Mouse (Mus musculus) hindbrain, embryonic 11.5 days (tissue): Measurements from ENCODE around the gene Wrnip1. TPM values are rescaled to one million over a fixed set of nuclear protein-coding genes. Genes with fewer than 3 reads are reported as not detected.

Source experiments
- ATAC-seq: fragments of 200-750 bp; cut with Nextera tagmentation; 2 replicates; pipeline ENCODE4 v1.8.0; 2017; ENCODE audit warnings: mild to moderate bottlenecking, moderate TSS enrichment, moderate library complexity; ENCODE audit not compliant: low FRiP score
- DNase-seq: peaks from one replicate; pipeline ENCODE4 v3.0.0-alpha.2; 2015; ENCODE audit warnings: low spot score
- H3K27ac ChIP-seq: fragments of 300-500 bp; sonication (generic); 2 replicates; pipeline ENCODE4 v1.5.1; 2014; ENCODE audit warnings: mild to moderate bottlenecking, low read depth, low read length
- H3K27me3 ChIP-seq: fragments of 300-500 bp; sonication (generic); 2 replicates; pipeline ENCODE4 v1.6.1; 2014; ENCODE audit warnings: mild to moderate bottlenecking, low read length, moderate library complexity, mixed read lengths; ENCODE audit not compliant: control insufficient read depth, insufficient read depth
- H3K36me3 ChIP-seq: fragments of 300-500 bp; sonication (generic); 2 replicates; pipeline ENCODE4 v1.6.1; 2014; ENCODE audit warnings: mild to moderate bottlenecking, low read length, moderate library complexity, mixed read lengths; ENCODE audit not compliant: control insufficient read depth, insufficient read depth
- H3K4me1 ChIP-seq: fragments of 300-500 bp; sonication (generic); replicated peaks from 2 replicates; pipeline ENCODE4 v1.6.1; 2014; ENCODE audit warnings: low read length, mixed read lengths; ENCODE audit not compliant: control insufficient read depth, insufficient read depth
- H3K4me2 ChIP-seq: fragments of 300-500 bp; sonication (generic); replicated peaks from 2 replicates; pipeline ENCODE4 v1.6.1; 2014; ENCODE audit warnings: mild to moderate bottlenecking, low read depth, low read length
- H3K4me3 ChIP-seq: fragments of 300-500 bp; sonication (generic); 2 replicates; pipeline ENCODE4 v1.5.1; 2014; ENCODE audit warnings: low read depth, low read length
- H3K9ac ChIP-seq: fragments of 300-500 bp; sonication (generic); 2 replicates; pipeline ENCODE4 v1.6.1; 2014; ENCODE audit warnings: low read depth, low read length
- H3K9me3 ChIP-seq: fragments of 300-500 bp; sonication (generic); 2 replicates; pipeline ENCODE4 v1.6.1; 2016; ENCODE audit warnings: low read length; ENCODE audit not compliant: control insufficient read depth
- WGBS: fragments of 180-500 bp; shearing (Covaris S2); extraction: QIAGEN DNeasy Blood & Tissue Kit; methylation state at CpG from one replicate; pipeline ENCODE4 v1.1.7; 2014; 5-methylcytosine and 5-hydroxymethylcytosine counted together
- polyA plus RNA-seq: library from polyadenylated mRNA; unstranded; fragments of >200 nt; fragmentation: Nextera tagmentation; extraction: Ambion mirVana; gene quantifications from 2 replicates; pipeline ENCODE4 v1.2.1, GENCODE M21; 2014

The Wrnip1 gene
- polyA plus RNA-seq, 1 experiment from 2014 or later, result 14.4 TPM

DNA sequence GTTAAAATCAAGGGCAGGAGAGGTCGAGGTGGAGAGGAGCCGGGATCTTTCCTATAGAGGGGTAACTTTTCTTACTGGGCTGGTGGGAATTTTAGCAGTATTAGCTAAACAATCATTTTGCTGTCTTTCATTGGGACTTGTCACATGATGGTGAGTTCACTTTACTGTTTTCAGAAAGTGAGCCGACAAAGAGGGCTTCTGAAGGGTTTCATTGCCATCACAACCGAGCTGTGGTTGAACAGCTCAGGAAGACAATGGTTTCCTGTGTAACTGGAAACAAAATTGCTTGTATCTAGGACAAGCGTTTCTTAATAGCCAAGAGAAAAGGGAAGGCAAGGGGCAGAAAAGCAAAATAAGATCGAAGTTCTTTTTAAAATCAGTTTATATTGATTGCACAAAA, 31.4 kb downstream of the Wrnip1 start:
- no peaks in the 10 kb centered on the region for H3K4me1 ChIP-seq
- no peak for ATAC-seq
- H3K27me3 ChIP-seq, result no peaks in the 10 kb centered on the region
- DNase-seq, result no peak
- 76% methylated on average over 6 of the region's 6 CpGs for WGBS
- H3K36me3 ChIP-seq, result no peaks in the 10 kb centered on the region
- no peak overlapping the region for H3K4me2 ChIP-seq
- H3K4me3 ChIP-seq, result no peak overlapping the region
- H3K27ac ChIP-seq, result no peak overlapping the region
- H3K9ac ChIP-seq, result no peak overlapping the region
- no peaks in the 10 kb centered on the region for H3K9me3 ChIP-seq

DNA sequence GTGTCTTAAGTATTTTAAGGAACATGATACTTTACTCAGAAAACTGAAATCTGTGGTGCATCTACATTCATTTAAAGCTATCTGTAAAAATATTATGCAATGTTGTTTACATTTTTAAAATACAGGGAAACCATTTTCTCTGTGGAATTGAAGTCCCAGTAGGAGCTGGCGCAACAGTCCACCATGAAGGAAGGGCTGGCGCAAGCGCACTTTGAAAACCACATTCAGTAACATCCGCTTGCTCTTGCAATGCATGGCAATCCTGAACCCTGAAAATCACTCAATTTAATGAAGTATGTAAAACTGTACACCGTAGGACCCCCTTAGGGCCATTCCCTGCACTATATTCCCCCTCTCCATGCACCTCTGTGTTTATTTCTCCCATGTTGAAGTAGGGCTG, 32.7 kb downstream of the Wrnip1 start:
- WGBS, result 91% methylated on average over 5 of the region's 5 CpGs
- H3K27ac ChIP-seq, result no peak overlapping the region
- H3K36me3 ChIP-seq, result no peaks in the 10 kb centered on the region
- ATAC-seq (no peak), DNase-seq (no peak)
- no peaks in the 10 kb centered on the region for H3K4me1 ChIP-seq
- no peak overlapping the region for H3K9ac ChIP-seq
- H3K4me2 ChIP-seq, result no peak overlapping the region
- no peaks in the 10 kb centered on the region for H3K27me3 ChIP-seq
- H3K4me3 ChIP-seq, result no peak overlapping the region
- H3K9me3 ChIP-seq, result no peaks in the 10 kb centered on the region

DNA sequence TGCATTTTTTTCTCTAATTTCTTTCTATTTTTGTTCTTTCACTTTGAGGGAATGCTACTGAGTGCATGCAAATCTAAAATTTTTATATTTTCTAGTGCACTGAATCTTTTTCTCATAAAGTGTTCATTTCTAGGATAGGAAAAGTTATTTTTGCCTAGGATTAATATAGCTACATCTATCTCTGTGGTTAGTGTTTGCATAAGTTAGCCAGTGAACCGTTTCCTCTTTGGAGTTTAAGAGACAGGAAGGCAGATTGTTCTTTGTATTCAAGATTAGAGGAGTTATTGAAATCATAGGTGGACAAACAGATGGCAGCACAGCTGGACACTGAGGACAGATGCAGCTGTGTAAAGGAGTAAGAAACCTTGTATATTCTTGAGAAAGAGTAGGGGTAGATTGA, 37.5 kb downstream of the Wrnip1 start:
- Histone ChIP-seq H3K4me1 (no peaks in the 10 kb centered on the region), H3K9ac (no peak overlapping the region), H3K36me3 (no peaks in the 10 kb centered on the region), H3K27me3 (no peaks in the 10 kb centered on the region), H3K4me3 (no peak overlapping the region), H3K27ac (no peak overlapping the region), H3K4me2 (no peak overlapping the region), H3K9me3 (no peaks in the 10 kb centered on the region)
- ATAC-seq, result no peak
- WGBS, result 59% methylated on average over 1 of the region's 1 CpGs
- no peak for DNase-seq

DNA sequence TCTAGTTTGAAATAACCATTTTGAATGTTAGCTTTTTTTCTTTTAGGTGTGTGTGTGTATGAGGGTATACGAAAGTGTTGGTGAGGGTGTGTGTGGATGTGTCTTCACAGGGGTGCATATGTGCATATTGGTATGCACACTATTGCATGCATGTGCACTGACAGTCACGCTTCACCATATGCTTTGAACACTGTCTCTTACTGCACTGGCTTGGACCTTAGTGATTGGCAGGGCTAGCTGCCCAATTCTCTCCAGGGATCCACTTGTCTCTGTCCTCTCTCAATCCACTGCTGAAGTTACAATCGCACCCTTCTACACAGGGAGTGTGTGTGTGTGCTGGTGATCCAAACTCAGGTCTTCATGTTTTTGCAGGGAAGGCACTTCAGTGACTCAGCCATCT, 39.5 kb downstream of the Wrnip1 start:
- ATAC-seq, result no peak
- no peaks in the 10 kb centered on the region for H3K36me3 ChIP-seq

DNA sequence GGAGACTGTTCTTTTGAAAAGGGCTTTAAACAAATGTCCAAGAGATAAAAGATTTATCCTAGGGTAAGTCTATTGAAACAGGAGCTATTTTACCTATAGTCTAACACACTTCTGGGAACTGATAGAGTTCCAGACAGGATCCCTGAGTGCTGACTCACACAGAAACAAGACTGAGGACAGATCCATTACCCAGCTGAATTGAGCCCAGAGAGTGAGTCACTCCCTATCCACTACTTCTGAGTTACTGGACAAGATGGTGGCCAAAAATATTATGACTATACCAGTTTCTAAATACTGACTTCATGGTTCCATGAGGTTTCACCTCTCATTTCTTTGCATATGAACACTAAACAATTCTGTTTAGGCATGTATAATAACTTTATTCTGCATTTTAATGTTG, 44.4 kb downstream of the Wrnip1 start:
- Histone ChIP-seq H3K27me3 (no peaks in the 10 kb centered on the region), H3K9ac (no peak overlapping the region), H3K4me1 (no peaks in the 10 kb centered on the region), H3K36me3 (no peaks in the 10 kb centered on the region), H3K9me3 (no peaks in the 10 kb centered on the region), H3K4me3 (no peak overlapping the region), H3K27ac (no peak overlapping the region), H3K4me2 (no peak overlapping the region)
- DNase-seq (no peak), ATAC-seq (no peak)

More for the DNA sequence above, 39.5 kb downstream of the Wrnip1 start:
- Histone ChIP-seq H3K4me1 (no peaks in the 10 kb centered on the region), H3K4me2 (no peak overlapping the region), H3K27ac (no peak overlapping the region), H3K4me3 (no peak overlapping the region), H3K9me3 (no peaks in the 10 kb centered on the region), H3K9ac (no peak overlapping the region), H3K27me3 (no peaks in the 10 kb centered on the region)
- no peak for DNase-seq
- 85% methylated on average over 3 of the region's 3 CpGs for WGBS

DNA sequence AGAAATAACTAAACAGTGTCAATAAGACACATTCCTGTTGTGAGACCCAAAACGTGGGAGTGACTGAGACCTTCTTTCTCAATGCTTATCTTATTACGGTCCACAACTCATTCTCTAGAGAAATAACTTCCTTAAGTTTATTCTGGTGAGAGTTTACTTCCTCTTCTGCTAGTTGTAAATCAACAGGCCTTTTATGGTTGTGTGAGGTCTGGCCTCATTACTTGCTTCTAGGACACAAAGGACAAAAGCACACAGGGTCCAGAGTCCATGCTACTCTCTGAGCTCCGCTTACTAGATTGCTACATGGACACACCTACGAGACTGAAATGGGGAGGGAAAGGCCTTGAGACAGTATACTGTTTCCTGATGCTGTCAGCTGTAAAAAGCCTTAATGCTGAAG, 47.3 kb downstream of the Wrnip1 start:
- WGBS, result 70% methylated on average over 4 of the region's 4 CpGs
- no peaks in the 10 kb centered on the region for H3K27me3 ChIP-seq
- no peak overlapping the region for H3K9ac ChIP-seq
- H3K4me3 ChIP-seq, result no peak overlapping the region
- H3K9me3 ChIP-seq, result no peaks in the 10 kb centered on the region
- ATAC-seq, result no peak
- no peaks in the 10 kb centered on the region for H3K36me3 ChIP-seq
- DNase-seq, result no peak
- no peaks in the 10 kb centered on the region for H3K4me1 ChIP-seq
- H3K27ac ChIP-seq, result no peak overlapping the region
- H3K4me2 ChIP-seq, result no peak overlapping the region

DNA sequence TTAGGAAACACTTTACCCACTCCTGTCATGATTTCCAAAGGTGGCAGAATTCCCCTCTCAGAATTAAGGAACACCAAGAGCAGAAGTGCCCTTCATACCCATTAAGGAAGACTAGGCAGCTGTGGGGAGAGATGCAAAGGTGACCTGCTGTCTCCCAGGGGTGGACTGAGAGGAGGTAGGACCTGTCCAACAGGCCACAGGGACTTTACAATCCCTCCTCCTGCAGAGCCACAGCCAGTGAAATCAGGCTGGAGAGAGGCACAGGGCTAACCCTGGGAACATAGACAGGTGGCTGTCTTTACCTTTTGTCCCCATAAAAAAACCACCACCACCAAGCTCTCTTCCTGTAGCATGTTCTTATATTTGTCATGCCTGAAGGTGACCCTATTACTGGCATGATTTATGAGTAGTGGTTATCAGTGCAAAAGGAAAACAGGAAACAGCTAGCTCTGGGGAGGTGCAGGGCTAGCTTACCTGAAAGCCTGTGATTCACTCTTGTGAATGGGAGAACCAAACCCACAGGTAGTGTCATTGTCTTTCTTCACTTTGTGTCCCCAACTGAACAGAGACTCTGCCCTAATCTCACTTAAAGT, 47.8 kb downstream of the Wrnip1 start:
- DNase-seq, result no peak
- ATAC-seq, result no peak
- no peak overlapping the region for H3K4me3 ChIP-seq

DNA sequence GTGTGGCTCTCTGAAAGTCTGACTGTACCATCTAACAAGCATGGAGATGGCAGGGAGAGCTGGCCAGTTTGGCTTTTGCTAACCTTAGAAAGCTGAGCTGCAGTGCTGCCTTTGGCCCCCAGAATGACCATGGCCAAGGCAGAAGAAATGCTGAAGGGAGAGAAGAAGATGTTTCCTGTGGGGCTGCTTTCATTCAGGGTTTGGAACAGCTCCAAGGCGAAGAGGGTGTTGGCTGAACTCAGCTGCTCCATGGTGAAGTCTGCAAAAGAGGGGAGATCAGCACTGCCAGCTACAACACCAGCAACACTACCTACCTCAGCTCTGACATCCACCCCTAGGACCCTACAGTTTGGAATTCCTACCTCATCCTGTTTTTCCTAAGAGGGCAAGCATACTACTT, 48.3 kb downstream of the Wrnip1 start:
- 69% methylated on average over 1 of the region's 1 CpGs for WGBS
- Histone ChIP-seq H3K27ac (no peak overlapping the region), H3K36me3 (no peaks in the 10 kb centered on the region), H3K4me1 (no peaks in the 10 kb centered on the region), H3K4me3 (no peak overlapping the region), H3K9ac (no peak overlapping the region), H3K27me3 (no peaks in the 10 kb centered on the region), H3K4me2 (no peak overlapping the region), H3K9me3 (no peaks in the 10 kb centered on the region)
- DNase-seq (no peak), ATAC-seq (no peak)

More for the DNA sequence above, 47.8 kb downstream of the Wrnip1 start:
- no peak overlapping the region for H3K27ac ChIP-seq
- H3K9me3 ChIP-seq, result no peaks in the 10 kb centered on the region
- H3K4me1 ChIP-seq, result no peaks in the 10 kb centered on the region
- no peak overlapping the region for H3K9ac ChIP-seq
- no peaks in the 10 kb centered on the region for H3K36me3 ChIP-seq
- H3K27me3 ChIP-seq, result no peaks in the 10 kb centered on the region
- no peak overlapping the region for H3K4me2 ChIP-seq

DNA sequence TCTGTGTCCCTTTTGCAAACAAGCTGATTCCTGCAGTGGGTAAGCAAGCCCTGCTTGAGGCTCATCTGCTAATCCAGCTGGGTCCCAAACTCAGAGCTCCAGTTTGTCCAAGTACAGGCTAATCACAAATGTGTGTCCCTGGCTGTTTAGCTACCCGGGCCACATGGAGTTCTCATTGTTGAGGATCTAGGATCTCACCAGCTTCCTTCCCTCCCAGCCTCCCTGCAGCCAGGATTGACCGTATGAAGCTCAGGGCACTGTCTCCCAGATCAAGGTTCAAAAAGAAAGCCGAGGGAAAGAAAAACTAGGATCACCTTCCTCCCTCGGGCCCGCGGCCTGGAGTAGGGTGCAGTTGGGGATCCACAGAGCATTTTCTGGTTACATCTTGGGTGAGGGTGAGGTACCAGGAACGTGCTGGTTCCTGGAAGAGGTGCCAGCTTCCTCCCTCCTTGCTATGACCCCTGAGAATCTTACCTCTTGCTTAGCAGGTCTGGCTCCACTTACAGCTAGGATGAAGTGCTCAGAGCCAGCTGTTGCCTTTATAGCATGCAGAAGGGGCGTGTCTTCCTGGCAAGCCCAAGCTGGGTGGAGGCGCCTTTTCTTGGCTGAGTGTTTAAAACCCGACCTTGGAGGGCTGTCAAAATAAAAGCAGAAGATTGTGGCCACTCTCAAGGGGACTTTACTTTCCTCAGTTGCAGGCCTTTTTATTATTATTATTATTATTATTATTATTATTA, 49.0 kb downstream of the Wrnip1 start, which contains the start of gene Serpinb1a:
Gene Serpinb1a, minus strand, starts transcription at position 518 of the 737 bp plus-strand sequence.
- no peak within 1 kb of the TSS for H3K27ac ChIP-seq
- no peaks in the 10 kb centered on the region for H3K36me3 ChIP-seq
- DNase-seq (no peak), ATAC-seq (no peak)
- H3K27me3 ChIP-seq, result no peaks in the 10 kb centered on the region
- no peaks in the 10 kb centered on the region for H3K4me1 ChIP-seq
- no peaks in the 10 kb centered on the region for H3K9me3 ChIP-seq
- H3K9ac ChIP-seq, result no peak within 1 kb of the TSS
- no peak within 1 kb of the TSS for H3K4me2 ChIP-seq
- 72% methylated on average over 10 of the region's 10 CpGs for WGBS
- H3K4me3 ChIP-seq, result no peak within 1 kb of the TSS
